Mouse (Mus musculus) right cerebral cortex, postnatal 10 days (tissue): Measurements from ENCODE around the gene Galt.
"Not testable (repeated sequence)": the region's sequence is repeated elsewhere in the genome, so short reads cannot be mapped to it uniquely, and the experiment has no call there.

Experiments used
- DNase-seq, 2 experiments: peaks; one replicate each; pipeline ENCODE4 v3.0.0; 2021; ENCODE audit warnings: low spot score in 2 of 2

Galt gene

GRCm38 (mm10) chr4:41774506-41774905 lies 19.5 kb downstream of the Galt start:
- DNase-seq = not testable (repeated sequence)

- DNase-seq = not testable (repeated sequence)
These were observed 20.8 kb downstream of the Galt start for GRCm38 (mm10) chr4:41775840-41776239.

DNA sequence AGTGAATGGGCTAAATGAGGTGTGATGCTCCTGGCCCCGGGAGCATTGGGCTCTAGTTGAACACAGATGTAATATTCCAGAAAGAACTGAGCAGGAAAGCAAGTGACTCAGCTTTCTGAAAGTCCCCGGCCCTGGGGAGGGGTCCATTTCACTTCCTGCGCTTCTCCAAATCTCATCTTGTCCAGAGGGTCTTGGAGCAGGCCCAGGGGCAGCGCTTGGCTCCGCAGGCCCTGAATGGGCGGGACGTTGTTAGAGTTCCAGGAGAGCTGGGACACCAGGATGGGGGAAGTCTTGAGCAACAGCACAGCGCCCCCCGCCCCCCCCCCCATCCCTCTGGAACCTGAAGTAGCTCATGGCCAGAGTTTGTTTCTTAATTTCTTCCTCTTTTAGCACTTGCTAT lies 26.2 kb downstream of the Galt start:
- not testable (repeated sequence) for DNase-seq

DNA sequence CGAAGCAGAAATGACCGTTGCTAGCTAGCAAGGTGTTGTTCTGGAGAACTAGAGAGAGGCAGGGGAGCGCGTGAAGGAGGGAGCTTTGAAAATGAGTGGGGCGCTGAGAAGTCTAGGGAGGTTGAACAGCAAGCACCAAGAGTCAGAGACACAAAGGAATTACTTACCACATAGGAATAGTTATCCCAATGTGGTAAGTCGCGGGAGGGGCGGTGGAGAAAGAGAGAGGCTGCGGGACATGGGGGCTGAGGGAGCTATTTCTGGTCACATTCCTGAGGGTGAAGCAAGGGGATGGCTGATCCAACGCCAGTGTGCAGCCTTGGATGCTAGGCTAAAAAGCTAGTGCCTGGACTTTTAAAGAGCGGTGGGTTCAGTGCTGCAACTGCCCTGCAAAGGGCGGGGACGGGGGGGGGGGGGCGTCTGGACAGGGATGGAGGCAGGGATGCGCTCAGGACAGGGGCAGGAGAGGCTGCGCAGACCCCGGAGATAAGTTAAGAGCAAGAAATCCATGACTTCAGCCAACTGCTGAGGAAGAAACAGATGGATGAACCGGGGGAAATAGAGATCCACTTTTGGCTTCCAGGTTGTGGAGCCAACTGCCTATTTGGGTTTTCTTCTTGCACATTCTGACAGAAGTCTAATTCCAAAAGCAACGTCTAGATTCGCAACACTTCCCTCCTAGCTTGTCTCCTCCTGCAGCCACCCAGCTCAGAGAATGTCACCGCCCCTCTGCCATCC lies 26.9 kb downstream of the Galt start:
- peak; percentile 36 to 75 for DNase-seq

DNA sequence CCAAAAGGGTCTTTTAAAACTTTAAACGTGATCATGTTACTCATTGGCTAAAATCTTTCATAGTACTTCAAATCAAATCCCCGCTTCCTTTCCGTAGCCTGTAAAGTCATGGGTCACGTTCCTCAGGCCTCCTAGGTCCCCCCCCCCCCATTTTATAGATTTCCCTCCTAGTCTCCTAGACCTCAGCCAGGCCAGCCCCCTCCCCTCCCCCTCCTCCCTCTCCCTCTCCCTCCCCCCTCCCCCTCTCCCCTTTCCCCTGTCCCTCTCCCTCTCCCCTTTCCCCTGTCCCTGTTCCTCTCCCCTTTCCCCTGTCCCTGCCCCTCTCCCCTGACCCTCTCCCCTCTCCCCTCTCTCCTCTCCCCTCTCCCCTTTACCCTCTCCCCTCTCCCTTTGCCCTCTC lies 27.7 kb downstream of the Galt start:
- not testable (repeated sequence) for DNase-seq

- not testable (repeated sequence) for DNase-seq
These were observed 28.2 kb downstream of the Galt start for GRCm38 (mm10) chr4:41783197-41783596.
